Mouse (Mus musculus): ENCODE results near the gene Msx2. TPM values are rescaled to one million over a fixed set of nuclear protein-coding genes. Genes with fewer than 3 reads are reported as not detected.

Msx2 gene
- polyA plus RNA-seq, 1 experiment from 2014 or later: 35.6 TPM

DNA sequence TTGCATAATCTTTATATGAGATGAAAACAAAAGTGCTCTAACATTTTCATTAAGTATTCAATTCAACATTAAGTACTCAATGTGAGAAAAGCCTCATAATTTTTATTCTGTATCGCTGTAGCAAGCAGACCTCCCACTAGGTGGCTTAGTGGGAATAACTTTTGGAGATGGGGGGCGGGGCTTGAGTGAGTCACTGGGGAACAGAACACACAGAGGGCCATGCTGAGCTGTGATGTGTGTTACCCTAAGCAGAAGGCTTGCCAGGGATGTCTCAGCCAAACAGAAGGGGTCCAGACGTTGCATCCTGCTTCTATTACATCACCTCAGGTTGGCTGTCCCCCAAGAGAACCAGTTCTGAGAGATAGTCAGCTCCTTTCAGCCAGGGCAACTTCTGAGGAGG lies 29.3 kb downstream of the Msx2 start:
- Histone ChIP-seq H3K36me3 (ENCODE audit: control insufficient read depth, insufficient read depth, low read length) (no peaks in the 10 kb centered on the region), H3K4me2 (ENCODE audit: low read depth, severe bottlenecking) (no peak overlapping the region), H3K9ac (ENCODE audit: low read length) (no peak overlapping the region), H3K9me3 (ENCODE audit: control insufficient read depth, low read length) (no peaks in the 10 kb centered on the region), H3K27ac (replicated peaks; ENCODE audit: low read depth, low read length) (no peak overlapping the region), H3K27me3 (ENCODE audit: control insufficient read depth, insufficient read depth, low read length) (no peaks in the 10 kb centered on the region), H3K4me1 (ENCODE audit: control insufficient read depth, insufficient read depth, low read length) (no peaks in the 10 kb centered on the region; the same call in 1 of the 2 replicates), H3K4me3 (ENCODE audit: low read depth, low read length) (no peak overlapping the region)
- ATAC-seq (ENCODE audit: insufficient number of reproducible peaks, low FRiP score, low TSS enrichment, low read depth) (no peak), DNase-seq (ENCODE audit: low spot score) (peak; percentile 56)
- WGBS: 35% methylated on average over 3 of the region's 3 CpGs

DNA sequence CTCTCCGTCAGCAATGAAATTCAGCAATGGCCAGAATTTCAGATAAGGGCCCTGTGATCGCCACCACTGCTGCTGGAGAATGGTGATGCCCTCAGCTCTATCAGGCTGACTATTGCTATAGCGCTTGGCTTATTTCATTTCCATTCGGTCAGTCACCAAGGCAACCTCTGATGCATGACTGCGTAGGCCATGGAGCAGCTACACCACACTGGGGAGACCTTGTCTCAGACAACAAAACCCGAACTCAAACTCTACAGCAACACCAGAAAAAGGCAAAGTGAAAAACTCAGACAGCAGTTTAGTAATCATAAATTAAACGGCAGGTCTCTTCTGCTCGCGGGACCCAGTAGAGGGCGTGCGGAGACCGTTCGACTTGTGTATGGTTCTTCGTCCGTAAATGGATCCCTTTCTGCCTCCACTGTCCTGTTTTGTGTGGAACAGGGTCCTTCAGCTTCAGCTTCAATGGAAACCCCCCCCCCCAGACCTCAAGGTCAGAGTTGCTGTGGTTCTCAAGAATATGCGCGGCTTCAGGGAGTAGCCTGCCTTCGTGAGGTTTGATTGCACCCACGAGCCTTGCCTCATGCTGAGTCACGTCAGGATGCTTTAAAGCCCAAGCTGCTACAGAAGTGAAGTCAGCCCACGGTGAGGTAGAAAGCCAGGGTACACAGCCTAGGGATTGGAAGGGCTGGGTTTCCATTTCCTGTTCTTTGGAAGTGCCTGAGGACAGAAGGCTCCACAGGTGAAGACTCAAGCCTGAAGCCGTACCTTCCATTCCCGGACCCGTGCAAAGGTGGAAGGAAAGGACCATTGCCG lies 30.5 kb downstream of the Msx2 start:
- H3K4me3 ChIP-seq (ENCODE audit: low read depth, low read length): no peak overlapping the region
- peak overlapping the region; percentile 39; the same call in 1 of the 2 replicates for H3K4me2 ChIP-seq (ENCODE audit: low read depth, severe bottlenecking)
- no peak overlapping the region for H3K9ac ChIP-seq (ENCODE audit: low read length)
- 37% methylated on average over 25 of the region's 25 CpGs for WGBS
- no peaks in the 10 kb centered on the region for H3K27me3 ChIP-seq (ENCODE audit: control insufficient read depth, insufficient read depth, low read length)
- no peaks in the 10 kb centered on the region for H3K36me3 ChIP-seq (ENCODE audit: control insufficient read depth, insufficient read depth, low read length)
- H3K9me3 ChIP-seq (ENCODE audit: control insufficient read depth, low read length): no peaks in the 10 kb centered on the region
- ATAC-seq (ENCODE audit: insufficient number of reproducible peaks, low FRiP score, low TSS enrichment, low read depth) (no peak), DNase-seq (ENCODE audit: low spot score) (peak; percentile 70)
- 0 out of 2 replicates have a peak overlapping the region, but pooled peaks have one; percentile 1 for H3K27ac ChIP-seq (replicated peaks; ENCODE audit: low read depth, low read length)
- no peaks in the 10 kb centered on the region; the same call in 1 of the 2 replicates for H3K4me1 ChIP-seq (ENCODE audit: control insufficient read depth, insufficient read depth, low read length)

DNA sequence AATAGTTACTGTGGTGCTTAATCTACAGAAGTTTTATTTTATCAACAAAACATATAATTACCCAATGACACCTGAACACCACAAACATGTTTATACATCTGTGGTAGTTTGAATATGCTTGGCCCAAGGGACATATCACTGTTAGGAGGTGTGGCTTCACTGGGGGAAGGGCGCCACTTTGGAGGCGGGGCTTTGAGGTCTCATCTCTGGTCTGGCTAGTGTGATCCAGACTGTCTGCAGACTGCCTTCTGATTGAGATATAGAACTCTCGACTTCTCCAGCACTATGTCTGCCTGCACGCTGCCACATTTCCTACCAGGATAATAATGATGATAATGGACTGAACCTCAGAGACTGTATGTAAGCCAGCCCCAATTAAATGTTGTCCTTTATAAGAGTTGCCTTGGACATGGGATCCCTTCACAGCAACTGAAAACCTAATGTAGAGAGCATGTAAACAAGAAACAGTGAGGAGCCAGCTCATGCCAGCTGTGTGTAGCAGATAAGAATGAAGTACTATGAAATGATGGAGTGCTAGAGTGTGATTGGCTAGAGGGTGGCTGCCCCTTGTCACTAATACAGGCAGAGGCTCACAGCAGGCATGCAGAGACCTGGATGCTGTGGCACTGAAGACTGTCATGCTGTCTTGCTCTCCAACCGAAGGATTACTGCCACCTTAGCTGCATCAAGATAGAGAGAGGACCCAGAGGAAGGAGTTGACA lies 31.4 kb downstream of the Msx2 start:
- ATAC-seq (ENCODE audit: insufficient number of reproducible peaks, low FRiP score, low TSS enrichment, low read depth) (no peak), DNase-seq (ENCODE audit: low spot score) (no peak)
- Histone ChIP-seq H3K9ac (ENCODE audit: low read length) (no peak overlapping the region), H3K4me3 (ENCODE audit: low read depth, low read length) (no peak overlapping the region), H3K36me3 (ENCODE audit: control insufficient read depth, insufficient read depth, low read length) (no peaks in the 10 kb centered on the region), H3K27me3 (ENCODE audit: control insufficient read depth, insufficient read depth, low read length) (no peaks in the 10 kb centered on the region), H3K27ac (replicated peaks; ENCODE audit: low read depth, low read length) (no peak overlapping the region), H3K4me2 (ENCODE audit: low read depth, severe bottlenecking) (no peak overlapping the region), H3K4me1 (ENCODE audit: control insufficient read depth, insufficient read depth, low read length) (no peaks in the 10 kb centered on the region; the same call in 1 of the 2 replicates), H3K9me3 (ENCODE audit: control insufficient read depth, low read length) (no peaks in the 10 kb centered on the region)
- WGBS: 75% methylated on average over 5 of the region's 5 CpGs

GRCm38 (mm10) chr13:53439957-53440356 lies 32.9 kb downstream of the Msx2 start:
- DNase-seq (ENCODE audit: low spot score): no peak
- no peaks in the 10 kb centered on the region for H3K9me3 ChIP-seq (ENCODE audit: control insufficient read depth, low read length)
- no peak overlapping the region for H3K4me2 ChIP-seq (ENCODE audit: low read depth, severe bottlenecking)
- H3K4me3 ChIP-seq (ENCODE audit: low read depth, low read length): no peak overlapping the region
- 81% methylated on average over 3 of the region's 3 CpGs for WGBS
- no peak overlapping the region for H3K9ac ChIP-seq (ENCODE audit: low read length)
- H3K36me3 ChIP-seq (ENCODE audit: control insufficient read depth, insufficient read depth, low read length): no peaks in the 10 kb centered on the region
- H3K4me1 ChIP-seq (ENCODE audit: control insufficient read depth, insufficient read depth, low read length): no peaks in the 10 kb centered on the region; the same call in 1 of the 2 replicates
- H3K27me3 ChIP-seq (ENCODE audit: control insufficient read depth, insufficient read depth, low read length): no peaks in the 10 kb centered on the region
- no peak overlapping the region for H3K27ac ChIP-seq (replicated peaks; ENCODE audit: low read depth, low read length)
- no peak for ATAC-seq (ENCODE audit: insufficient number of reproducible peaks, low FRiP score, low TSS enrichment, low read depth)

DNA sequence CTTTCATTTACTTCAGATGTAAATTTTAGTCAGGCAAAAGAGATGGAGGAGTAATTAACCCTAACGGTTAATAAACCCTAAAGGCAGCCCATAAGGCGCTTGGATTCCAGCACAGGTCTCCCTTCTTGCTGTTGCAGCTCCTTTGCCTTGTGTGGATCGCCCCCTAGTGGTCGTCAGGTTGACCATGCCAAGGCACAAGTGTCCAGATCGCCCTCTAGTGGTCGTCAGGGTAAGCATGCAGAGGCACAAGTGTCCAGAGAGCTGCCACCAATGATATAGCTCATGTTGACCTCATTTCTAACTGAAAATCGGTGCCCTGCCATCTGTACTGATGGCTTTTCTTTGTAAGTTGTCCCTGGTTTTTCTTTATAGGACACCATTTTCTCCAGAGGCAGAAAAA lies 46.4 kb downstream of the Msx2 start:
- Histone ChIP-seq H3K27me3 (ENCODE audit: control insufficient read depth, insufficient read depth, low read length) (no peaks in the 10 kb centered on the region), H3K4me1 (ENCODE audit: control insufficient read depth, insufficient read depth, low read length) (0 out of 2 replicates have a peak, but pooled peaks cover 4% of the 10 kb centered on the region), H3K4me3 (ENCODE audit: low read depth, low read length) (no peak overlapping the region), H3K4me2 (ENCODE audit: low read depth, severe bottlenecking) (no peak overlapping the region), H3K9me3 (ENCODE audit: control insufficient read depth, low read length) (no peaks in the 10 kb centered on the region), H3K27ac (replicated peaks; ENCODE audit: low read depth, low read length) (no peak overlapping the region), H3K36me3 (ENCODE audit: control insufficient read depth, insufficient read depth, low read length) (no peaks in the 10 kb centered on the region), H3K9ac (ENCODE audit: low read length) (no peak overlapping the region)
- 24% methylated on average over 7 of the region's 7 CpGs for WGBS
- DNase-seq (ENCODE audit: low spot score) (peak; percentile 91), ATAC-seq (ENCODE audit: insufficient number of reproducible peaks, low FRiP score, low TSS enrichment, low read depth) (no peak)

DNA sequence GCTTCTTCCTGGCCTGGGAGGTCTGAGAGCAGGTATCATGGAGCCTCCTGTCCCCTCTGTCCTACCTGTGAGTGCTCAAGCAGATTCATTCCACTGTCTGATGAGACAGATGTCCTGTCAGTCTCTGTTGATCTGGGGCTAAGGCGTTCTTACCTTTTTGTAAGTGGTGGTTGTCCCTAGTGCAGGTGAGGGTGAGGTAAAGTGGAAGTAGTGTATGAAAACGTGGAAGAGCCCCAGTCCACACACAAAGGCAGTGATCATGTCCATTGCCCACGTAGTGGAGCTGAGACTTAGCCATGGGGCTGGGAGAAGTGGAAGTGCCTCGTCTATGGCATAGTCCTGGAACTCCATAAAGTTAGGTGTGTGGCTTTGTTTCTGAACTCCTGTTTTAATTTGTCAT lies 51.7 kb downstream of the Msx2 start:
- Histone ChIP-seq H3K27ac (replicated peaks; ENCODE audit: low read depth, low read length) (no peak overlapping the region), H3K9me3 (ENCODE audit: control insufficient read depth, low read length) (no peaks in the 10 kb centered on the region), H3K36me3 (ENCODE audit: control insufficient read depth, insufficient read depth, low read length) (no peaks in the 10 kb centered on the region), H3K27me3 (ENCODE audit: control insufficient read depth, insufficient read depth, low read length) (no peaks in the 10 kb centered on the region), H3K9ac (ENCODE audit: low read length) (no peak overlapping the region), H3K4me1 (ENCODE audit: control insufficient read depth, insufficient read depth, low read length) (0 out of 2 replicates have a peak, but pooled peaks cover 4% of the 10 kb centered on the region), H3K4me2 (ENCODE audit: low read depth, severe bottlenecking) (no peak overlapping the region), H3K4me3 (ENCODE audit: low read depth, low read length) (no peak overlapping the region)
- no peak for DNase-seq (ENCODE audit: low spot score)
- ATAC-seq (ENCODE audit: insufficient number of reproducible peaks, low FRiP score, low TSS enrichment, low read depth): no peak
- WGBS: 82% methylated on average over 4 of the region's 4 CpGs

DNA sequence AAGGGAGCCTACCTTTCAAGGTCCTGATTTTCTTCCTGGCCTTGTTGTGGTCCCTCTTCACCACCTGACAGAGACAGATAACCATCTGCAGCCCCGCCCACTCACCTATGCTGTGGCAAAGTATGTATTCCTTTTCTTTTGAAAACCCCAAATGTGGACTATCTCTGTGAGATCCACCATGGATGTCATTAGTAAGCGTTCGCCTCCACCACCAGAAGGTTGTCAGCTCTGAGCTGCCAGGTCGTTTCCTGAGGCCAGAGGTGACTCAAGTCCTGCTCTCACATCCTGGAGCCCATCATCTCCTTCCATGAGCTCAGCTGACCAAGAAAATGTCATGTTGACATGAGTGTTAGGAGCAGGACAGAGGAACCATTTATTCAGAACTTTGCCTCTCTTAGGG lies 52.1 kb downstream of the Msx2 start:
- 85% methylated on average over 4 of the region's 4 CpGs for WGBS
- Histone ChIP-seq H3K4me3 (ENCODE audit: low read depth, low read length) (no peak overlapping the region), H3K4me2 (ENCODE audit: low read depth, severe bottlenecking) (no peak overlapping the region), H3K36me3 (ENCODE audit: control insufficient read depth, insufficient read depth, low read length) (no peaks in the 10 kb centered on the region), H3K27me3 (ENCODE audit: control insufficient read depth, insufficient read depth, low read length) (no peaks in the 10 kb centered on the region), H3K4me1 (ENCODE audit: control insufficient read depth, insufficient read depth, low read length) (0 out of 2 replicates have a peak, but pooled peaks cover 4% of the 10 kb centered on the region), H3K9me3 (ENCODE audit: control insufficient read depth, low read length) (no peaks in the 10 kb centered on the region), H3K9ac (ENCODE audit: low read length) (no peak overlapping the region), H3K27ac (replicated peaks; ENCODE audit: low read depth, low read length) (no peak overlapping the region)
- DNase-seq (ENCODE audit: low spot score) (no peak), ATAC-seq (ENCODE audit: insufficient number of reproducible peaks, low FRiP score, low TSS enrichment, low read depth) (no peak)

- H3K9ac ChIP-seq (ENCODE audit: low read length): no peak overlapping the region
- WGBS: 83% methylated on average over 8 of the region's 8 CpGs
- no peak overlapping the region for H3K27ac ChIP-seq (replicated peaks; ENCODE audit: low read depth, low read length)
- no peak for ATAC-seq (ENCODE audit: insufficient number of reproducible peaks, low FRiP score, low TSS enrichment, low read depth)
- no peak overlapping the region for H3K4me2 ChIP-seq (ENCODE audit: low read depth, severe bottlenecking)
- no peaks in the 10 kb centered on the region for H3K27me3 ChIP-seq (ENCODE audit: control insufficient read depth, insufficient read depth, low read length)
- no peak for DNase-seq (ENCODE audit: low spot score)
- H3K9me3 ChIP-seq (ENCODE audit: control insufficient read depth, low read length): no peaks in the 10 kb centered on the region
- H3K36me3 ChIP-seq (ENCODE audit: control insufficient read depth, insufficient read depth, low read length): no peaks in the 10 kb centered on the region
- H3K4me1 ChIP-seq (ENCODE audit: control insufficient read depth, insufficient read depth, low read length): 0 out of 2 replicates have a peak, but pooled peaks cover under 1% of the 10 kb centered on the region
- H3K4me3 ChIP-seq (ENCODE audit: low read depth, low read length): no peak overlapping the region
Measured at GRCm38 (mm10) chr13:53419681-53420080, 53.2 kb downstream of the Msx2 start.

Data from limb, embryonic 11.5 days (tissue).